32 mouse cellular contexts compared by ENCODE assay signal in the genomic region with DNA sequence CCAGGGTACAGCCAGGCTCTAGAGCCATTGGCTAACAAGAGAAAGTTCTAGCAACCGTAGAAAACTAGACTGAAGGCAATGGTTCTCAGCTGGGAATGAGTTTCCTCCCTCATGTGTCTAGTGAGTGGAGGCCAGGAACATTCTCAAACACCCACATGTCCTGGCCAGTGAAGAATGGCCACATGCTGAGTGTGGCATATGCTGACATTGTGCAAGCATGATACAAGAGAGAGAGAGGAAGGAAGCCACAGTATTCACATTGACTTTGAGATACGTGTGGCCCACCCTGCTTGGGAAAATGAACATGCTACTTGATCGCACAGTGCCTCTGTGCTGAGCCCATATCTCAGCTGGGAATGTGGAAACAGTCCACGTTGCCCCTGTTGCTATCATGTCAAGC.
A peak's percentile ranks its signal among the peaks of the same experiment; 100 is the strongest.
DNase-seq lines count a peak whose midpoint lies in the region; ATAC-seq lines count a peak whose summit lies in the region.
"Had no signal": no experiment of that assay in that cellular context is flagged by ENCODE, and none has a peak within 500 bp of the region (broad histone marks: within the 10 kb centered on the region; RNA-seq: fewer than 3 reads in every experiment).

No protein-coding gene starts in this region.

- no peak overlapping the region for H3K4me2 ChIP-seq in heart, embryonic 11.5 days
- H3K4me2 ChIP-seq: embryonic facial prominence, embryonic 15.5 days; heart, embryonic 13.5 days; hindbrain, embryonic 14.5 days; midbrain, embryonic 11.5 days; neural tube, embryonic 12.5 days had no signal

- no peaks in the 10 kb centered on the region for H3K36me3 ChIP-seq in heart, embryonic 11.5 days (ENCODE audit: control insufficient read depth, insufficient read depth, low read length)
- H3K36me3 ChIP-seq: embryonic facial prominence, embryonic 10.5 days; embryonic facial prominence, embryonic 15.5 days; heart, embryonic 13.5 days; neural tube, embryonic 12.5 days had no signal

- ATAC-seq in cerebellum, adult (ENCODE audit: insufficient number of reproducible peaks, low FRiP score, low TSS enrichment) = peak; percentile 36; the same call in 1 of the 2 replicates
- peak; percentile 84 for ATAC-seq in granulocyte monocyte progenitor cell, adult 5-6 weeks (replicated peaks; ENCODE audit: poor library complexity, severe bottlenecking)
- ATAC-seq in heart, embryonic 11.5 days (replicated peaks; ENCODE audit: insufficient number of reproducible peaks, low FRiP score, low TSS enrichment) = no peak
- ATAC-seq: activated CD4-positive, CD25-positive, alpha-beta regulatory T cell, adult 4 months; forebrain, embryonic 14.5 days had no signal

- peaks cover 2% of the 10 kb centered on the region; the same call in 1 of the 2 replicates for H3K27me3 ChIP-seq in heart, embryonic 11.5 days (ENCODE audit: control insufficient read depth, insufficient read depth, low read length)
- H3K27me3 ChIP-seq: CH12.LX; heart, embryonic 13.5 days; neural tube, embryonic 12.5 days had no signal

- no peak overlapping the region for H3K9ac ChIP-seq in heart, embryonic 11.5 days (ENCODE audit: low read depth, low read length)
- H3K9ac ChIP-seq: embryonic facial prominence, embryonic 15.5 days; heart, embryonic 13.5 days; hindbrain, embryonic 14.5 days; liver, embryonic 14.5 days; neural tube, embryonic 12.5 days had no signal

- no peak for DNase-seq in cerebellum, postnatal 4 days (ENCODE audit: low spot score in 2 of 2)
- DNase-seq in cerebellum, adult 11-12 months = peak; percentile 60
- DNase-seq in cerebellum, postnatal 10 days = peak; percentile 30 to 51
- DNase-seq in kidney, postnatal 25 days = no peak
- no peak for DNase-seq in thymus, postnatal 36 days
- DNase-seq: adrenal gland, postnatal 10 days; gastrocnemius, postnatal 36 days; heart, adult 2 months; heart, postnatal 10 days; kidney, adult 11 months; kidney, postnatal 14 days; liver; lung, adult 2 months; lung, postnatal 14 days; right cerebral cortex, postnatal 4 days; thymus, adult 18-20 months; thymus, postnatal 25 days had no signal

- WGBS in heart, embryonic 11.5 days (ENCODE audit: insufficient replicate concordance) = 77% methylated on average over 4 of the region's 4 CpGs

- no peak overlapping the region for H3K4me3 ChIP-seq in heart, embryonic 11.5 days (ENCODE audit: low read depth, low read length)
- H3K4me3 ChIP-seq: embryonic facial prominence, embryonic 10.5 days; embryonic facial prominence, embryonic 15.5 days; heart, adult 2 months; heart, embryonic 13.5 days; myocyte; neural tube, embryonic 12.5 days had no signal

- no peaks in the 10 kb centered on the region for H3K4me1 ChIP-seq in heart, embryonic 11.5 days (ENCODE audit: control insufficient read depth, insufficient read depth, low read length)
- H3K4me1 ChIP-seq: embryonic facial prominence, embryonic 10.5 days; embryonic facial prominence, embryonic 15.5 days; heart, embryonic 13.5 days; neural tube, embryonic 12.5 days had no signal

- H3K27ac ChIP-seq in heart, embryonic 11.5 days (ENCODE audit: low read depth, low read length) = no peak overlapping the region
- H3K27ac ChIP-seq: embryonic facial prominence, embryonic 10.5 days; embryonic facial prominence, embryonic 15.5 days; heart, adult 2 months; heart, embryonic 13.5 days; hindbrain, embryonic 14.5 days; liver, embryonic 14.5 days; neural tube, embryonic 12.5 days; stomach, postnatal 0 days had no signal

- H3K9me3 ChIP-seq in heart, embryonic 11.5 days (replicated peaks; ENCODE audit: control insufficient read depth, low read length) = no peaks in the 10 kb centered on the region
- H3K9me3 ChIP-seq: embryonic facial prominence, embryonic 10.5 days; embryonic facial prominence, embryonic 15.5 days; heart, embryonic 13.5 days; neural tube, embryonic 12.5 days had no signal

Comparison
In these comparisons a context has a peak if more than half of its experiments do, and no peak if none do; other contexts are left out.
1. DNase-seq: peak in cerebellum, adult 11-12 months (single experiment) and cerebellum, postnatal 10 days (2 of 2); none in cerebellum, postnatal 4 days (0 of 2), kidney, postnatal 25 days (0 of 2) and thymus, postnatal 36 days (0 of 2).